In genomic region chr8:70647343-70648163, GRCm38 (mm10) we compare ENCODE assay signal across 9 mouse cellular contexts. TPM values are rescaled to one million over a fixed set of nuclear protein-coding genes. Genes with fewer than 3 reads are reported as not detected.
DNase-seq lines count a peak whose midpoint lies in the region; ATAC-seq lines count a peak whose summit lies in the region.
"Had no signal": no experiment of that assay in that cellular context is flagged by ENCODE, and none has a peak within 500 bp of the region (broad histone marks: within the 10 kb centered on the region; RNA-seq: fewer than 3 reads in every experiment).

No protein-coding gene starts in this region.

- 38% methylated on average over 8 of the region's 8 CpGs for WGBS in heart, embryonic 14.5 days
- 38% methylated on average over 8 of the region's 8 CpGs for WGBS in neural tube, embryonic 13.5 days

- H3K27ac ChIP-seq in heart, embryonic 14.5 days (replicated peaks in 1 of 2; ENCODE audit: control insufficient read depth in 1 of 2, insufficient read depth in 1 of 2, low read depth in 2 of 2, low read length in 2 of 2): peak overlapping the region; percentile 74 to 89
- H3K27ac ChIP-seq in neural tube, embryonic 13.5 days (replicated peaks): peak overlapping the region; percentile 90

- no peak overlapping the region for H3K4me2 ChIP-seq in heart, embryonic 14.5 days (ENCODE audit: low read length)
- no peak overlapping the region for H3K4me2 ChIP-seq in neural tube, embryonic 13.5 days

- H3K27me3 ChIP-seq in heart, embryonic 14.5 days (ENCODE audit: control insufficient read depth, insufficient read depth, low read length): no peaks in the 10 kb centered on the region
- no peaks in the 10 kb centered on the region for H3K27me3 ChIP-seq in neural tube, embryonic 13.5 days

- H3K36me3 ChIP-seq in heart, embryonic 14.5 days (ENCODE audit: control insufficient read depth, insufficient read depth, low read length): peaks cover 36% of the 10 kb centered on the region
- peaks cover 39% of the 10 kb centered on the region for H3K36me3 ChIP-seq in neural tube, embryonic 13.5 days

- H3K4me1 ChIP-seq in heart, embryonic 14.5 days (ENCODE audit: control insufficient read depth in 2 of 2, insufficient read depth in 2 of 2, low read length in 2 of 2): peaks cover 40 to 50% of the 10 kb centered on the region in 2 experiments
- H3K4me1 ChIP-seq in neural tube, embryonic 13.5 days (replicated peaks): peaks cover 67% of the 10 kb centered on the region

- ATAC-seq in heart, embryonic 14.5 days (ENCODE audit: insufficient number of reproducible peaks, insufficient read depth, low FRiP score, low read depth): no peak
- ATAC-seq in neural tube, embryonic 13.5 days (ENCODE audit: low read depth): no peak
- ATAC-seq in frontal cortex, adult (ENCODE audit: low TSS enrichment): no peak

- H3K4me3 ChIP-seq in heart, embryonic 14.5 days (ENCODE audit: control insufficient read depth in 1 of 2, insufficient read depth in 1 of 2, low read depth in 1 of 2, low read length in 2 of 2): no peak overlapping the region
- no peak overlapping the region for H3K4me3 ChIP-seq in neural tube, embryonic 13.5 days

- DNase-seq in heart, adult 18-20 months: peak; percentile 49 to 56
- no peak for DNase-seq in heart, postnatal 25 days (ENCODE audit: low spot score)
- peak; percentile 83 for DNase-seq in kidney, postnatal 14 days
- no peak for DNase-seq in cerebellum, postnatal 10 days
- no peak for DNase-seq in layer of hippocampus, adult 18-20 months (ENCODE audit: low spot score in 2 of 2)

- intact Hi-C loops in heart, postnatal 25 days (cut with DNase I): no loop called here

- H3K9me3 ChIP-seq in heart, embryonic 14.5 days (ENCODE audit: control insufficient read depth, low read length): no peaks in the 10 kb centered on the region
- H3K9me3 ChIP-seq in neural tube, embryonic 13.5 days: no peaks in the 10 kb centered on the region
- H3K9me3 ChIP-seq: G1E had no signal

- H3K9ac ChIP-seq in heart, embryonic 14.5 days (ENCODE audit: low read length): peak overlapping the region; percentile 50; the same call in 1 of the 2 replicates
- H3K9ac ChIP-seq in neural tube, embryonic 13.5 days: peak overlapping the region; percentile 41

RNA-seq across cellular contexts. Expression of gene Pgpep1, which starts 12.6 kb away (rescaled TPM):
- 10 to 100 TPM; 40.5 to 41.1 TPM for total RNA-seq in heart, adult 18-20 months (2021)
- 10 to 100 TPM; 46.8 to 47.5 TPM for total RNA-seq in heart, postnatal 25 days (2021)
- polyA plus RNA-seq in heart, embryonic 14.5 days (2014; fragmentation: Nextera tagmentation; extraction: Ambion mirVana): 39.7 and 46.6 TPM in 2 replicates
- 102 and 108 TPM in 2 replicates for polyA plus RNA-seq in neural tube, embryonic 13.5 days (2015; fragmentation: Nextera tagmentation; extraction: Ambion mirVana)
- total RNA-seq in layer of hippocampus, adult 18-20 months (2021): 10 to 100 TPM; 20.0 to 23.3 TPM

RNA-seq across cellular contexts. Expression of gene Gdf15, which starts 15.3 kb away (rescaled TPM):
- total RNA-seq in heart, adult 18-20 months (2021): 1 to 10 TPM; 1.4 to 2.0 TPM
- total RNA-seq in heart, postnatal 25 days (2021): under 1 TPM; 0.56 to 0.73 TPM
- polyA plus RNA-seq in heart, embryonic 14.5 days (2014; fragmentation: Nextera tagmentation; extraction: Ambion mirVana): 1.1 TPM in 2 replicates
- polyA plus RNA-seq in neural tube, embryonic 13.5 days (2015; fragmentation: Nextera tagmentation; extraction: Ambion mirVana): not detected in 2 replicates
- not detected for total RNA-seq in layer of hippocampus, adult 18-20 months (2021)
- total RNA-seq: G1E had no signal

RNA-seq across cellular contexts. Expression of gene Lsm4, which starts 25.5 kb away (rescaled TPM):
- 10 to 100 TPM; 66.7 to 73.1 TPM for total RNA-seq in heart, adult 18-20 months (2021)
- 10 to 100 TPM; 60.6 to 62.9 TPM for total RNA-seq in heart, postnatal 25 days (2021)
- 316 and 334 TPM in 2 replicates for polyA plus RNA-seq in heart, embryonic 14.5 days (2014; fragmentation: Nextera tagmentation; extraction: Ambion mirVana)
- 214 and 215 TPM in 2 replicates for polyA plus RNA-seq in neural tube, embryonic 13.5 days (2015; fragmentation: Nextera tagmentation; extraction: Ambion mirVana)
- 10 to 100 TPM; 63.8 to 71.5 TPM for total RNA-seq in layer of hippocampus, adult 18-20 months (2021)

RNA-seq across cellular contexts. Expression of gene Lrrc25, which starts 31.6 kb away (rescaled TPM):
- 1 to 10 TPM; 1.6 to 2.5 TPM for total RNA-seq in heart, adult 18-20 months (2021)
- 1 to 10 TPM; 1.4 to 1.5 TPM for total RNA-seq in heart, postnatal 25 days (2021)
- polyA plus RNA-seq in heart, embryonic 14.5 days (2014; fragmentation: Nextera tagmentation; extraction: Ambion mirVana): 1.3 and 3.2 TPM in 2 replicates
- polyA plus RNA-seq in neural tube, embryonic 13.5 days (2015; fragmentation: Nextera tagmentation; extraction: Ambion mirVana): 1.5 and 1.8 TPM in 2 replicates
- total RNA-seq in layer of hippocampus, adult 18-20 months (2021): under 1 TPM; 0.33 to 0.37 TPM

RNA-seq across cellular contexts. Expression of gene Ssbp4, which starts 38.9 kb away (rescaled TPM):
- total RNA-seq in heart, adult 18-20 months (2021): 10 to 100 TPM; 29.9 to 35.7 TPM
- total RNA-seq in heart, postnatal 25 days (2021): 10 to 100 TPM; 37.0 to 37.7 TPM
- 83.7 and 85.8 TPM in 2 replicates for polyA plus RNA-seq in heart, embryonic 14.5 days (2014; fragmentation: Nextera tagmentation; extraction: Ambion mirVana)
- 117 and 141 TPM in 2 replicates for polyA plus RNA-seq in neural tube, embryonic 13.5 days (2015; fragmentation: Nextera tagmentation; extraction: Ambion mirVana)
- 100 to 1,000 TPM; 272 to 279 TPM for total RNA-seq in layer of hippocampus, adult 18-20 months (2021)

Comparison
In these comparisons a context has a peak if more than half of its experiments do, and no peak if none do; other contexts are left out.
1. DNase-seq: peak in heart, adult 18-20 months (2 of 2) and kidney, postnatal 14 days (single experiment); none in heart, postnatal 25 days (single experiment), cerebellum, postnatal 10 days (0 of 2) and layer of hippocampus, adult 18-20 months (0 of 2).